Mouse (Mus musculus) liver, embryonic 13.5 days (tissue): ENCODE results near the gene 9530077C05Rik. TPM values are rescaled to one million over a fixed set of nuclear protein-coding genes. Genes with fewer than 3 reads are reported as not detected.

Source experiments
- ATAC-seq: fragments of 200-750 bp; cut with Nextera tagmentation; 2 replicates; pipeline ENCODE4 v1.8.0; 2017; ENCODE audit warnings: low read depth, mild to moderate bottlenecking, moderate number of reproducible peaks, moderate library complexity
- DNase-seq: peaks from one replicate; pipeline ENCODE4 v3.0.0; 2022
- H3K27ac ChIP-seq: fragments of 300-500 bp; sonication (generic); 2 replicates; pipeline ENCODE4 v1.5.1; 2015; ENCODE audit warnings: moderate library complexity, mild to moderate bottlenecking, inconsistent platforms
- H3K27me3 ChIP-seq: fragments of 300-500 bp; sonication (generic); 2 replicates; pipeline ENCODE4 v1.6.1; 2015; ENCODE audit warnings: mild to moderate bottlenecking, inconsistent platforms
- H3K36me3 ChIP-seq: fragments of 300-500 bp; sonication (generic); 2 replicates; pipeline ENCODE4 v1.6.1; 2015; ENCODE audit warnings: mild to moderate bottlenecking, inconsistent platforms
- H3K4me1 ChIP-seq: fragments of 300-500 bp; sonication (generic); replicated peaks from 2 replicates; pipeline ENCODE4 v1.6.1; 2015; ENCODE audit warnings: inconsistent platforms
- H3K4me2 ChIP-seq: fragments of 300-500 bp; sonication (generic); 2 replicates; pipeline ENCODE4 v1.6.1; 2015; ENCODE audit warnings: inconsistent platforms, mild to moderate bottlenecking, moderate library complexity
- H3K4me3 ChIP-seq: fragments of 300-500 bp; sonication (generic); replicated peaks from 2 replicates; pipeline ENCODE4 v1.5.1; 2015; ENCODE audit warnings: mild to moderate bottlenecking, inconsistent platforms
- H3K9ac ChIP-seq: fragments of 300-500 bp; sonication (generic); 2 replicates; pipeline ENCODE4 v1.6.1; 2015; ENCODE audit warnings: mild to moderate bottlenecking, inconsistent platforms
- H3K9me3 ChIP-seq: fragments of 300-500 bp; sonication (generic); replicated peaks from 2 replicates; pipeline ENCODE4 v1.6.1; 2016; ENCODE audit warnings: inconsistent platforms
- WGBS: fragments of 180-500 bp; shearing (Covaris S2); methylation state at CpG from one replicate; pipeline ENCODE4 v1.1.7; 2015; ENCODE audit not compliant: insufficient replicate concordance; 5-methylcytosine and 5-hydroxymethylcytosine counted together
- polyA plus RNA-seq: library from polyadenylated mRNA; unstranded; fragments of >200 nt; fragmentation: Nextera tagmentation; extraction: Ambion mirVana; gene quantifications from 2 replicates; pipeline ENCODE4 v1.2.1, GENCODE M21; 2015

Gene 9530077C05Rik
- polyA plus RNA-seq, 1 experiment from 2014 or later = 1.7 TPM

DNA sequence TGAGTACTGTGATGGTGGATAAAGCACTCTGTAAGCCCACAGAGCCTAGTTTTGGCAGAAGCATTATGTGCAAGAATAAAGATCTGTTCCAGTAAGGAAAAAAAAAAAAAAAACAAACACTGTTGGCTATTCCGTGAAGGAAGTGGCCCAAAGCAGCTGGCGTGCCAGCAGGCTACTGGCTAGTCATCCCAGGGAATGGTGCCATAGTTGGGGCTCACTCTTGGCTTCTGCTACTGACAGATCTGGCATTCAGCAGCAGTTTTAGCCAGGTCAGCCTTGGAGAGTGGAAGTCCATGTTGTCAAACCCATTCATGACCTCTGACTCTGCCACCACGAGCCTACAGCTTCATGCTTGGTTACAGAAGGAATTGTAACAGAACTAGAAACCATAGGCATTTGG, 50.6 kb downstream of the 9530077C05Rik start:
- Histone ChIP-seq H3K4me3 (no peak overlapping the region), H3K27ac (no peak overlapping the region), H3K9me3 (no peaks in the 10 kb centered on the region), H3K36me3 (peaks cover 49% of the 10 kb centered on the region), H3K9ac (no peak overlapping the region), H3K4me2 (no peak overlapping the region), H3K27me3 (no peaks in the 10 kb centered on the region), H3K4me1 (peaks cover 9% of the 10 kb centered on the region)
- DNase-seq = no peak
- ATAC-seq = no peak
- 83% methylated on average over 3 of the region's 3 CpGs for WGBS

DNA sequence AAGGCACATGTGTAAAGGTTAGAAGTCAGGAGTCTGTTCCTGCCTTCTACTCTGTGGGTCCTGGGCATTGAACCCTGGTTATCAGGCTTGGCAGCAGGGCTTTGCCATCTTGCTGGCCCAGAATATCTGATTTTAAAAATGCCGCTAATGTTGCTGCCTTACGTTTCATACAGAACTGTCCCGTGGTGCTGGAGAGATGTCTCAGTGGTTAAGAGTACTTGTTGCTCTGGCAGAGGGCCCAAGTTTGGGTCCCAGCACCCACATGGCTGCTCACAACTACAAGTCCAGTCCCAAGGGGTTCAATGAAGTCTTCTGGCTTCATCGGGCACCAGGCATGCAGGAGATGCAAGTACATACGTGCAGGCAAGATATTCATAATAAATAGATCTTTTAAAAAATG, 54.9 kb downstream of the 9530077C05Rik start:
- ATAC-seq (no peak), DNase-seq (no peak)
- Histone ChIP-seq H3K9me3 (no peaks in the 10 kb centered on the region), H3K36me3 (peaks cover 31% of the 10 kb centered on the region), H3K4me1 (peaks cover 17% of the 10 kb centered on the region), H3K27ac (no peak overlapping the region), H3K27me3 (no peaks in the 10 kb centered on the region), H3K4me2 (no peak overlapping the region), H3K9ac (no peak overlapping the region), H3K4me3 (no peak overlapping the region)
- WGBS = 77% methylated on average over 5 of the region's 5 CpGs

DNA sequence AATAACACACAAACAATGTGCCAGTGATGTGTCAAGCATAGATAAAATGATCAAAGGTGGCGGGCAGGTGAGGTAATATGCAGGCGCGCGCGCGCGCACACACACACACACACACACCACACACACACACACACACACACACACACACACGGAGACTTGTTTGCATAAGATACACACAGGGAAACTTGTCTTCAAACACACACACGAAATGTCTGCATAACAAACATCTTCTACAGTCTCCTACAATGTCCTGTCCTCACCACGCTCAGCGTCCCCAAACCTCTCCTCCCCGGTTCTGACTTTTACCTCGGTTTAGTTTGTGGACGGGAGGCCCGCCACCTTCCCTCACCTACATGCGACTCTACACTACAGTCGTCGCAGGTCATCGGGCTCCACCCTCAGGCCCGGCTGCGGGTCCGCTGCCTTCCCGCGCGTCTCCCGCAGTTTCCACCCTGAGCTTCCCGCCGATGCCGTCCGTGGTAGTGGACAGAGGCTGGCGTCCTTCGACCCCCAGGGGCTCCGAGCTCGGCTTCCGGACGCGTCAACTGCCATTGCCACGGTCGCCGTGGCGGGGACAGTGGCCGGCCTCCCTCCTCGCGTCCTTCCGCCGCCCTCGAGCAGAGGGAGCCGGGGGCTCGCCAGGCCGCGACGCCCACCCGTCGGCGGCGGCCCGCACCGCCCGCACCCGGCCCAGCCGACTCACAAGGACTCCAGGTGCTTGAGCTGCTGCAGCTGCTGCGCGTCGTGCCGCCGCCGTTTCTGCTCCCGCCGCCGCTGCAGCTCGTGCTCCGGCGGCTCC, 56.3 kb downstream of the 9530077C05Rik start:
- Histone ChIP-seq H3K36me3 (peaks cover 17% of the 10 kb centered on the region), H3K4me1 (peaks cover 17% of the 10 kb centered on the region), H3K9me3 (no peaks in the 10 kb centered on the region), H3K27ac (peak overlapping the region; percentile 84), H3K27me3 (no peaks in the 10 kb centered on the region), H3K4me3 (peak overlapping the region; percentile 88), H3K9ac (peak overlapping the region; percentile 94), H3K4me2 (peak overlapping the region; percentile 98)
- peak; percentile 50 for DNase-seq
- peak; percentile 70 for ATAC-seq
- under 1% methylated on average over 72 of the region's 73 CpGs for WGBS

DNA sequence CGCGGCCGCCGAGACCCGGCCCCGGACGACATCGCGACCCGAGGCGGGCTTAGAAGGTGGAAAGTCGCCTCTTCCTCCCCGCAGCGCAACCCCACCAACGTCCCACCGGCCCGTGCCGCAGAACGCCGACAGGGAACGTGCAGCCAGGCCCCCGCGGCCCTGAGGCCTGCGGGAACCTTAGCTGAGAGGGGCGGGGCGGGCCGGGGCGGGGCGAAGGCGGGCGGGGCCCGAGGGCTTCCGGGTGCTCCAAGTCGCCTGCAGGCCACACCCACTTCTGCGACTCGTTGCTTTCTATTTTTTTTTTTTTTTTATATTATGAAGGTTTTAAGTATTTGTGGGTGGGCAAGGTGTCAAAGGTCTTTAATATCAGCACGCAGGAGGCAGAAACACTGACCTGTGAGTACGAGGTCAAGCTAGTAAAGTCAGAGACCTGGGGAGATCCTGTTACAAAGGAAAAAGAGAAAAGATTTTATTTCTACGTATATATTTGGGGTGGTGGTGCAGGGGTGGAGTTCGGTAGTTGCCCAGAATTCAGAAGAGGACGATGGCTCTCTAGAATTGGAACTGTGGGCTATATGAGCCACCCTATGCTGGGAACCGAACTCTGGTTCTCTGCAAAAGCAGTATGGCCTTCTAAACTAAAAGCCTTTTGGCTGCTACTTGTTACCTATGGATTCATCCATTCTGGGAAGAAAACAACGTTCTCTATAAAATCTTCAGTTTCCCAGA, 57.0 kb downstream of the 9530077C05Rik start:
- H3K9me3 ChIP-seq = no peaks in the 10 kb centered on the region
- DNase-seq (peak; percentile 68), ATAC-seq (peak; percentile 88)
- peaks cover 16% of the 10 kb centered on the region for H3K36me3 ChIP-seq
- no peaks in the 10 kb centered on the region for H3K27me3 ChIP-seq
- peaks cover 20% of the 10 kb centered on the region for H3K4me1 ChIP-seq
- peak overlapping the region; percentile 88 for H3K4me3 ChIP-seq
- WGBS = 3% methylated on average over 38 of the region's 43 CpGs
- peak overlapping the region; percentile 98 for H3K4me2 ChIP-seq
- peak overlapping the region; percentile 84 for H3K27ac ChIP-seq
- H3K9ac ChIP-seq = peak overlapping the region; percentile 94

DNA sequence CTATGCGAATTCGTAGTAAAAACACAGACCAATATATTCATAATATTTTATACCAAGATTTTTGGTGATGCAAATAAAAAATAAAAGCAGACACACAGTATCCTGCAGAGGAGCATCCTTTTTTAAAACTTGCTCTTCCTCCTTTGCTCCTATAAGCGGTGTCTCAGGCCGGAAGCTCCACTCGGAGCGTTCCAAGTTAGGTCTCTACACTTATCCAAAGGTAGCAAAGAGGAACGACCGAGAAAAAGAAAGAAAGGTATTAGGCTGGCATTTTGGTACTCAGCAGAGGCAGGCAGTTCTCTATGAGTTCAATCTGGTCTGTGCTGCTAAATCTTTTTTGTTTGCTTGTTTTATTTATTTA, 57.6 kb downstream of the 9530077C05Rik start:
- H3K4me2 ChIP-seq = no peak overlapping the region
- DNase-seq (no peak), ATAC-seq (no peak)
- no peak overlapping the region for H3K9ac ChIP-seq
- 57% methylated on average over 8 of the region's 8 CpGs for WGBS
- no peaks in the 10 kb centered on the region for H3K9me3 ChIP-seq
- H3K36me3 ChIP-seq = peaks cover 11% of the 10 kb centered on the region
- H3K4me1 ChIP-seq = peaks cover 21% of the 10 kb centered on the region
- H3K4me3 ChIP-seq = no peak overlapping the region
- H3K27ac ChIP-seq = no peak overlapping the region
- H3K27me3 ChIP-seq = no peaks in the 10 kb centered on the region

DNA sequence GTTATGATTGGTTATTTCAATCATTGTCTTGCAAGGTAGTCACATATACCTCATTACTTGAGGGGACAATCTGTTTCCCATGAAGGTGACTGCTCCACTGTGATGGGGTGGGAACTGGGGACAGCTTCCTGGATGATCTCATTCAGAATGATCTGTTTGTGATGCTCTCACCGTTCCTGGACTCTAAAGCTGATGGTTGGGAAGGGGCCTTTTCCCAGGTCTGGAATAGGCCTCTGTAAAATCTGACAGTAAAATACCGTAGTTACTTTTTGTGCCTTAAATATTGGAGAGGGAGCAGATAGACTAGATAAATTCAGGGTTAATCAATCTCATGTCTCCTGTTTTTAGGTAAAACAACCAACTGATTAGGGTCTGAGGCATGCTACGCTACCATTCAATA, 58.3 kb downstream of the 9530077C05Rik start, which contains the start of gene Rp9:
Gene Rp9 (minus strand): TSS at position 101 of the 400 bp plus-strand sequence.
- DNase-seq (no peak), ATAC-seq (no peak)
- Histone ChIP-seq H3K27ac (peak within 1 kb of the TSS; percentile 39; the same call in 1 of the 2 replicates), H3K36me3 (peaks cover 10% of the 10 kb centered on the region), H3K27me3 (no peaks in the 10 kb centered on the region), H3K4me2 (peak within 1 kb of the TSS; percentile 98), H3K4me3 (peak within 1 kb of the TSS; percentile 88), H3K9me3 (no peaks in the 10 kb centered on the region), H3K4me1 (peaks cover 21% of the 10 kb centered on the region), H3K9ac (peak within 1 kb of the TSS; percentile 94)
- WGBS = 75% methylated on average over 3 of the region's 3 CpGs

DNA sequence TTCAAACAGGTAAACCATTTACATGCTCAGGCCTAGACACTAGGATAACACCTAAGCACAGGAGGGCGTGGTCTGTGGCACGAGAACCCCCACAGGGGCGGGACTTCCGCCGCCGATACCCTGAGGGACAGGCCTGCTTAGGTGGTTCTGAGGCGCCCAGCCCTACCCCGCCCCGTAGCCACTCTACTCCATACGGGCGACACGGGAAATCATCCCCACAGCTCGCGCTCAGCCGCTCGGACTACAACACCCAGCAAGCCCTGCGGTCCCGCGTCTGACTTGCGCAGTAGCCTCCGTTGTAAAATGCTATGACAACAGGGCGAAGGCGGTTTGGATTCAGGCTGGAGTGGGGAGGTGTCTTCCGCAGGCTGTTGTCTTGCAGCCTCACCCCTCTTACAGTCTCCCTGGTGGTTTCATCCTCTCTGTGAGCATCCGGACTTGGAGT, 64.1 kb downstream of the 9530077C05Rik start, which contains the start of gene Bbs9:
Gene Bbs9 (plus strand): TSS at position 292 of the 445 bp plus-strand sequence.
- H3K4me1 ChIP-seq = peaks cover 19% of the 10 kb centered on the region
- no peaks in the 10 kb centered on the region for H3K27me3 ChIP-seq
- ATAC-seq = peak; percentile 100
- WGBS = 1% methylated on average over 25 of the region's 25 CpGs
- peak within 1 kb of the TSS; percentile 66 for H3K27ac ChIP-seq
- H3K9me3 ChIP-seq = no peaks in the 10 kb centered on the region
- DNase-seq = peak; percentile 93
- H3K4me2 ChIP-seq = peak within 1 kb of the TSS; percentile 84
- H3K4me3 ChIP-seq = peak within 1 kb of the TSS; percentile 69
- peak within 1 kb of the TSS; percentile 70 for H3K9ac ChIP-seq
- H3K36me3 ChIP-seq = no peaks in the 10 kb centered on the region

DNA sequence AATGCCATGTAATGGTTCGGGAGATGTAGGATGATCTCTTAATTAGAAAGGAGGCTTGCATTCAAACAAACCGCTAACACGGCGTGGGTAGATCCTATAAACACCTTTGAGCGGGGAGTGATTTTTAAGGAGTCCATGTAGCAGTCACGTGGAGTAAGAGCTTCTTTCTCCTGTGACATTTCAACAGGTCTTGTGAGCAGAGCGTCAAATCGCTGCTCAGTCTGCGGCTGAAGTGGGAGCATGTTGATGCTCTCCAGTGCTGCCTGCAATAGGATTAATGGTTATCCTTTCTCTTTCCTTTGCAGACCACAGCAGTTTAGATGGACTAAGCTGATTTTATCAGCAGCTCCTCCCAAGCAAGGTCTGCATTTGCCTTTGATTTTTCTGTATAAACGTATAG, 65.0 kb downstream of the 9530077C05Rik start:
- ATAC-seq = no peak
- Histone ChIP-seq H3K27me3 (no peaks in the 10 kb centered on the region), H3K4me1 (peaks cover 19% of the 10 kb centered on the region), H3K36me3 (no peaks in the 10 kb centered on the region), H3K4me2 (peak overlapping the region; percentile 84), H3K4me3 (peak overlapping the region; percentile 69), H3K27ac (peak overlapping the region; percentile 66), H3K9me3 (no peaks in the 10 kb centered on the region), H3K9ac (peak overlapping the region; percentile 70)
- no peak for DNase-seq
- 8% methylated on average over 10 of the region's 10 CpGs for WGBS

DNA sequence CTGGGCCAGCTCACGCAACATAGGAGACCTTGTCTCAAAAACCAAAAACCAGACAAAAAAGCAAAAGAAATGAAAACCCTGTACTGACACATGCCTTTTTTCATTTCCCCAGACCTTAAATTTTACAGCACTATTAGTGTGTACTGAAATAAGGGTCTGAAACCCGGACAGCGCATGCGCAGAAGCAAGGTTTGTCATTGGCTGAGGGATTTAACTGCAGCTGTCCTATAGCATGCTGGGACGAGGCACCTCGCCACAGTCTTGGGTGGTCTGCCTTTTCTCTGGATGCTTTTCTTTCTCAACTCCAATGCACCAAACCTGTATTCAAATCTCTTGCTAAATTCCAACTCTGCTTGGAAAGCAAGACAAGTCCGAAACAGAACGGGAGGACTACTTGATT, 67.6 kb downstream of the 9530077C05Rik start:
- H3K4me2 ChIP-seq = no peak overlapping the region
- no peak for ATAC-seq

DNA sequence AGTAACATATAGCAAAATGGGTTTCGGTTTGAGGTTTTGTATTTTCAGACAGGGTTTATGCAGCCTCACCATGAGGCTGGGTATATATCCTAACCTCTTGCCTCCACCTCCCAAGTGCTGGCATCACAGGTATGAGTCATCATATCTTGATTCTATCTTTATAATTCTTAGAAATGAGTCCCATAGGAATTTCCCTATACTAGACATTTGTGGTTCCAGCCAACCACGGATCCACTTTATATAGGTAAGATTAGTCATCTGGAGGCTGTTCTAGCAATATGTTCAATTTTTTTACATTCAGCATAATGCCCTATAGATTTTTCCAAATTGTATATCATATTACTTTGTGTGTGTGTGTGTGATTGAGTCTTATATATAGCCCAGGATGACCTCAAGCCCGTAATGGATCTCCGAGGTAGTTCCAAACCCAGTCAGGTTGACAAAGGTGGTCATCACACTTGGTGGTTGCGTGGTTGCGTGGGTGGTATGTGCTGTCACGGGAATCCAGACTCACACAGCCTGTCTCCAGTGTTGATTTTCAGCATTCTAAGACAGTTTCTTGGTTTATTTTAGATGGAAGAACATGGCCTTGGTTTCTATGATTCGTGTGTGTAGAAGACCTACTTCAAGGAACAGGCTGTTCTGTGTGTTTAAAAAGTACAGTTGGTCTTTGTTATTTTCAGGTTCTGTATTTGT, 72.7 kb downstream of the 9530077C05Rik start:
- no peaks in the 10 kb centered on the region for H3K4me1 ChIP-seq
- no peak overlapping the region for H3K4me2 ChIP-seq
- no peaks in the 10 kb centered on the region for H3K27me3 ChIP-seq
- H3K36me3 ChIP-seq = no peaks in the 10 kb centered on the region
- H3K27ac ChIP-seq = no peak overlapping the region
- no peak overlapping the region for H3K4me3 ChIP-seq
- 79% methylated on average over 8 of the region's 8 CpGs for WGBS
- no peak overlapping the region for H3K9ac ChIP-seq
- H3K9me3 ChIP-seq = no peaks in the 10 kb centered on the region
- ATAC-seq (no peak), DNase-seq (no peak)

More for the DNA sequence above, 67.6 kb downstream of the 9530077C05Rik start:
- WGBS = 83% methylated on average over 8 of the region's 8 CpGs
- no peaks in the 10 kb centered on the region for H3K36me3 ChIP-seq
- H3K27ac ChIP-seq = no peak overlapping the region
- DNase-seq = no peak
- no peaks in the 10 kb centered on the region for H3K27me3 ChIP-seq
- H3K9ac ChIP-seq = no peak overlapping the region
- H3K4me1 ChIP-seq = peaks cover 15% of the 10 kb centered on the region
- H3K9me3 ChIP-seq = no peaks in the 10 kb centered on the region
- no peak overlapping the region for H3K4me3 ChIP-seq
